Mouse (Mus musculus) bone marrow, adult 2 months (tissue): ENCODE measurements around the gene Agl.

ENCODE experiments used
- CTCF ChIP-seq: fragments of 200-500 bp; IDR thresholded peaks from 2 replicates; pipeline ENCODE4 v1.5.1; 2011; ENCODE audit warnings: low read length, control low read depth; ENCODE audit not compliant: control insufficient read depth, insufficient read depth
- POLR2A ChIP-seq: fragments of 200-500 bp; IDR thresholded peaks from 2 replicates; pipeline ENCODE4 v1.6.1; 2011; ENCODE audit warnings: low read depth, mild to moderate bottlenecking, control low read depth, low read length, borderline replicate concordance; ENCODE audit not compliant: control insufficient read depth

- TF ChIP-seq POLR2A (no peak), CTCF (peak; percentile 56)
Observed at GRCm38 (mm10) chr3:116748391-116749170, 59.4 kb downstream of the Agl start.
